Mouse (Mus musculus) ES-CJ7 (cell line): Measurements from ENCODE around the gene Tgm2.

ENCODE experiments used
- DNase-seq: peaks from one replicate; pipeline ENCODE4 v3.0.0; 2011; ENCODE audit warnings: low read depth, low spot score

The Tgm2 gene

GRCm38 (mm10) chr2:158146223-158146622 is at the start of gene Tgm2:
Gene Tgm2 (minus strand): TSS chr2:158146436.
- DNase-seq = peak; percentile 73

GRCm38 (mm10) chr2:158194945-158195640 is 48.9 kb upstream of the Tgm2 start:
- peak; percentile 68 for DNase-seq

- no peak for DNase-seq
Observed at GRCm38 (mm10) chr2:158193611-158194336, 47.5 kb upstream of the Tgm2 start.

- no peak for DNase-seq
Observed at GRCm38 (mm10) chr2:158191098-158191497, 44.9 kb upstream of the Tgm2 start.

- peak; percentile 34 for DNase-seq
Observed at GRCm38 (mm10) chr2:158189451-158189850, 43.2 kb upstream of the Tgm2 start.

- DNase-seq = no peak
Observed at GRCm38 (mm10) chr2:158186206-158186871, 40.1 kb upstream of the Tgm2 start.

- DNase-seq = no peak
Observed at GRCm38 (mm10) chr2:158183266-158183665, 37.0 kb upstream of the Tgm2 start.

GRCm38 (mm10) chr2:158181932-158182331 is 35.7 kb upstream of the Tgm2 start:
- no peak for DNase-seq

GRCm38 (mm10) chr2:158180797-158181196 is 34.6 kb upstream of the Tgm2 start:
- DNase-seq = peak; percentile 88

- no peak for DNase-seq
Observed at GRCm38 (mm10) chr2:158179370-158180111, 33.3 kb upstream of the Tgm2 start.

GRCm38 (mm10) chr2:158178696-158179369 is 32.6 kb upstream of the Tgm2 start:
- peak; percentile 60 for DNase-seq

- DNase-seq = no peak
Observed at GRCm38 (mm10) chr2:158178139-158178538, 31.9 kb upstream of the Tgm2 start.

GRCm38 (mm10) chr2:158177574-158177973 is 31.3 kb upstream of the Tgm2 start:
- DNase-seq = peak; percentile 56

- DNase-seq = peak; percentile 28
Observed at GRCm38 (mm10) chr2:158176763-158177162, 30.5 kb upstream of the Tgm2 start.

GRCm38 (mm10) chr2:158175433-158175832 is 29.2 kb upstream of the Tgm2 start:
- no peak for DNase-seq

- DNase-seq = no peak
Observed at GRCm38 (mm10) chr2:158174958-158175357, 28.7 kb upstream of the Tgm2 start.

- DNase-seq = no peak
Observed at GRCm38 (mm10) chr2:158174438-158174837, 28.2 kb upstream of the Tgm2 start.

- DNase-seq = no peak
Observed at GRCm38 (mm10) chr2:158170394-158170793, 24.2 kb upstream of the Tgm2 start.

- no peak for DNase-seq
Observed at GRCm38 (mm10) chr2:158169771-158170170, 23.5 kb upstream of the Tgm2 start.

GRCm38 (mm10) chr2:158169351-158169750 is 23.1 kb upstream of the Tgm2 start:
- no peak for DNase-seq

GRCm38 (mm10) chr2:158168741-158169211 is 22.5 kb upstream of the Tgm2 start:
- DNase-seq = no peak
